Mouse (Mus musculus): ENCODE data around the gene Atp6v1g2.

- no peak for TF ChIP-seq CTCF (IDR thresholded peaks at IDR 0.05; ENCODE audit: insufficient read depth, low read depth, low read length)
- no peak for TF ChIP-seq POLR2A (IDR thresholded peaks at IDR 0.05; ENCODE audit: insufficient read depth, low read depth, low read length)
Observed at GRCm38 (mm10) chr17:35263523-35263883, 30.0 kb downstream of the Atp6v1g2 start.
